Mouse (Mus musculus) cortical plate, adult 2 months (tissue): ENCODE measurements at regions not wholly inside any gene's neighbourhood (a gene's known extent, or its start where the extent isn't known, plus 50 kb on each side); places are given as distances from the start of the nearest gene placed in this dataset.

Experiments
- CTCF ChIP-seq: fragments of 200-500 bp; IDR thresholded peaks from 2 replicates; pipeline ENCODE4 v1.5.1; 2011; ENCODE audit warnings: mild to moderate bottlenecking, control low read depth, low read length; ENCODE audit not compliant: insufficient read depth; ENCODE audit errors: extremely low read depth
- POLR2A ChIP-seq: fragments of 200-500 bp; IDR thresholded peaks from 2 replicates; pipeline ENCODE4 v1.6.1; 2011; ENCODE audit warnings: mild to moderate bottlenecking, low read length, control low read depth; ENCODE audit not compliant: insufficient read depth; ENCODE audit errors: extremely low read depth

DNA sequence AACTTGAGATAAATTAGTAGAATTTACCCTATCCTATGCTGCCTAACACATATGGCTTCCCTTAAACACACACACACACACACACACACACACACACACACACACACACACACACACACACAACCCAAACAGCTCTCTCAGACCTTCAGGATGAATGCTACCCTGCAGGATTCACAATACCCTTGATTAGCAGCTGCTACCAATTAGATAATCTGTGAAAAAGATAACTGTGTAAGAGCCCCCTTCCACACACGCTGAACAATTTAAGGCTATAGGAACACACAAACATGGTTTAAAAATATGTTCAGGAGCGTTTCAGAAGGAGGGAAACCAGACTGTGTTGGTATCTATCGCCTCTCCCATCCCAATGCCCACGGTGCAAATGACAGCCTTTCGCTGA lies 258.6 kb downstream of the Dact1 start:
- no peak for TF ChIP-seq POLR2A
- no peak for TF ChIP-seq CTCF
